Mouse (Mus musculus): ENCODE data around the gene Wnt5a. TPM values are rescaled to one million over a fixed set of nuclear protein-coding genes. Genes with fewer than 3 reads are reported as not detected.

The Wnt5a gene
- total RNA-seq, 4 experiments from 2014 or later, result 10.1 to 11.2 (median 10.8) TPM

- no peak for DNase-seq (ENCODE audit: low spot score in 2 of 2)
Observed at GRCm38 (mm10) chr14:28561861-28562260, 57.3 kb downstream of the Wnt5a start.

All from layer of hippocampus, adult 8-10 months (tissue).